Mouse (Mus musculus): ENCODE measurements around the gene Slc25a25. TPM values are rescaled to one million over a fixed set of nuclear protein-coding genes. Genes with fewer than 3 reads are reported as not detected.

Slc25a25 gene
- polyA plus RNA-seq, 2 experiments = 12.7 to 17.4 TPM

GRCm38 (mm10) chr2:32418430-32419151, 32.7 kb downstream of the Slc25a25 start:
- H3K36me3 ChIP-seq (ENCODE audit: control insufficient read depth, insufficient read depth, low read length) = peaks cover 74% of the 10 kb centered on the region
- TF ChIP-seq POLR2A (IDR thresholded peaks at IDR 0.05; ENCODE audit: borderline replicate concordance, extremely low read depth, insufficient read depth, insufficient read length) = no peak
- H3K4me2 ChIP-seq (replicated peaks; ENCODE audit: low read depth, low read length, severe bottlenecking) = no peak overlapping the region
- no peaks in the 10 kb centered on the region for H3K9me3 ChIP-seq (ENCODE audit: control insufficient read depth, low read length)
- H3K4me1 ChIP-seq (ENCODE audit: control insufficient read depth, insufficient read depth, low read length) = peaks cover 11% of the 10 kb centered on the region
- H3K27me3 ChIP-seq (ENCODE audit: control insufficient read depth, insufficient read depth, low read length) = no peaks in the 10 kb centered on the region
- WGBS = 73% methylated on average over 12 of the region's 12 CpGs
- DNase-seq (ENCODE audit: low spot score) (no peak), ATAC-seq (ENCODE audit: low FRiP score, low read depth) (no peak)
- no peak overlapping the region for H3K9ac ChIP-seq (ENCODE audit: low read depth, low read length, severe bottlenecking)
- no peak overlapping the region for H3K27ac ChIP-seq (replicated peaks; ENCODE audit: low read depth, low read length)
- H3K4me3 ChIP-seq (replicated peaks; ENCODE audit: low read length) = no peak overlapping the region

GRCm38 (mm10) chr2:32417486-32417885, 33.8 kb downstream of the Slc25a25 start:
- 93% methylated on average over 8 of the region's 8 CpGs for WGBS
- no peak overlapping the region for H3K9ac ChIP-seq (ENCODE audit: low read depth, low read length, severe bottlenecking)
- H3K4me2 ChIP-seq (replicated peaks; ENCODE audit: low read depth, low read length, severe bottlenecking) = no peak overlapping the region
- no peak for DNase-seq (ENCODE audit: low spot score)
- peaks cover under 1% of the 10 kb centered on the region; the same call in 1 of the 2 replicates for H3K4me1 ChIP-seq (ENCODE audit: control insufficient read depth, insufficient read depth, low read length)
- H3K9me3 ChIP-seq (ENCODE audit: control insufficient read depth, low read length) = no peaks in the 10 kb centered on the region
- no peaks in the 10 kb centered on the region for H3K27me3 ChIP-seq (ENCODE audit: control insufficient read depth, insufficient read depth, low read length)
- no peak for TF ChIP-seq POLR2A (IDR thresholded peaks at IDR 0.05; ENCODE audit: borderline replicate concordance, extremely low read depth, insufficient read depth, insufficient read length)
- H3K36me3 ChIP-seq (ENCODE audit: control insufficient read depth, insufficient read depth, low read length) = peaks cover 74% of the 10 kb centered on the region
- no peak overlapping the region for H3K27ac ChIP-seq (replicated peaks; ENCODE audit: low read depth, low read length)
- no peak overlapping the region for H3K4me3 ChIP-seq (replicated peaks; ENCODE audit: low read length)
- no peak for ATAC-seq (ENCODE audit: low FRiP score, low read depth)

- Histone ChIP-seq H3K4me3 (replicated peaks; ENCODE audit: low read length) (no peak overlapping the region), H3K4me2 (replicated peaks; ENCODE audit: low read depth, low read length, severe bottlenecking) (no peak overlapping the region), H3K4me1 (ENCODE audit: control insufficient read depth, insufficient read depth, low read length) (no peaks in the 10 kb centered on the region), H3K27me3 (ENCODE audit: control insufficient read depth, insufficient read depth, low read length) (no peaks in the 10 kb centered on the region), H3K27ac (replicated peaks; ENCODE audit: low read depth, low read length) (no peak overlapping the region), H3K9ac (ENCODE audit: low read depth, low read length, severe bottlenecking) (no peak overlapping the region), H3K9me3 (ENCODE audit: control insufficient read depth, low read length) (no peaks in the 10 kb centered on the region), H3K36me3 (ENCODE audit: control insufficient read depth, insufficient read depth, low read length) (peaks cover 74% of the 10 kb centered on the region)
- ATAC-seq (ENCODE audit: low FRiP score, low read depth) = no peak
- no peak for DNase-seq (ENCODE audit: low spot score)
- 77% methylated on average over 2 of the region's 2 CpGs for WGBS
- no peak for TF ChIP-seq POLR2A (IDR thresholded peaks at IDR 0.05; ENCODE audit: borderline replicate concordance, extremely low read depth, insufficient read depth, insufficient read length)
Measured at GRCm38 (mm10) chr2:32416556-32416955, 34.7 kb downstream of the Slc25a25 start.

GRCm38 (mm10) chr2:32415801-32416200, 35.4 kb downstream of the Slc25a25 start:
- DNase-seq (ENCODE audit: low spot score) (no peak), ATAC-seq (ENCODE audit: low FRiP score, low read depth) (no peak)
- Histone ChIP-seq H3K27ac (replicated peaks; ENCODE audit: low read depth, low read length) (no peak overlapping the region), H3K27me3 (ENCODE audit: control insufficient read depth, insufficient read depth, low read length) (no peaks in the 10 kb centered on the region), H3K9ac (ENCODE audit: low read depth, low read length, severe bottlenecking) (no peak overlapping the region), H3K4me2 (replicated peaks; ENCODE audit: low read depth, low read length, severe bottlenecking) (no peak overlapping the region), H3K9me3 (ENCODE audit: control insufficient read depth, low read length) (no peaks in the 10 kb centered on the region), H3K4me1 (ENCODE audit: control insufficient read depth, insufficient read depth, low read length) (no peaks in the 10 kb centered on the region), H3K4me3 (replicated peaks; ENCODE audit: low read length) (no peak overlapping the region), H3K36me3 (ENCODE audit: control insufficient read depth, insufficient read depth, low read length) (peaks cover 66% of the 10 kb centered on the region)
- TF ChIP-seq POLR2A (IDR thresholded peaks at IDR 0.05; ENCODE audit: borderline replicate concordance, extremely low read depth, insufficient read depth, insufficient read length) = no peak
- 94% methylated on average over 12 of the region's 12 CpGs for WGBS

- H3K4me1 ChIP-seq (ENCODE audit: control insufficient read depth, insufficient read depth, low read length) = peaks cover 6% of the 10 kb centered on the region
- WGBS = 48% methylated on average over 5 of the region's 5 CpGs
- no peaks in the 10 kb centered on the region for H3K27me3 ChIP-seq (ENCODE audit: control insufficient read depth, insufficient read depth, low read length)
- no peak overlapping the region for H3K27ac ChIP-seq (replicated peaks; ENCODE audit: low read depth, low read length)
- DNase-seq (ENCODE audit: low spot score) = no peak
- no peak for TF ChIP-seq POLR2A (IDR thresholded peaks at IDR 0.05; ENCODE audit: borderline replicate concordance, extremely low read depth, insufficient read depth, insufficient read length)
- no peak overlapping the region for H3K9ac ChIP-seq (ENCODE audit: low read depth, low read length, severe bottlenecking)
- no peaks in the 10 kb centered on the region for H3K9me3 ChIP-seq (ENCODE audit: control insufficient read depth, low read length)
- H3K36me3 ChIP-seq (ENCODE audit: control insufficient read depth, insufficient read depth, low read length) = peaks cover 47% of the 10 kb centered on the region
- H3K4me2 ChIP-seq (replicated peaks; ENCODE audit: low read depth, low read length, severe bottlenecking) = no peak overlapping the region
- ATAC-seq (ENCODE audit: low FRiP score, low read depth) = no peak
- H3K4me3 ChIP-seq (replicated peaks; ENCODE audit: low read length) = no peak overlapping the region
Measured at GRCm38 (mm10) chr2:32413936-32414335, 37.3 kb downstream of the Slc25a25 start.

Measured in limb, embryonic 14.5 days (tissue).